Mouse (Mus musculus) thymus, postnatal 25 days (tissue): ENCODE results near the gene Higd2a.
A peak's percentile ranks its signal among the peaks of the same experiment; 100 is the strongest.
"Not testable (repeated sequence)": the region's sequence is repeated elsewhere in the genome, so short reads cannot be mapped to it uniquely, and the experiment has no call there.

ENCODE experiments used
- DNase-seq: peaks from one replicate; pipeline ENCODE4 v3.0.0; 2022

Gene Higd2a

DNA sequence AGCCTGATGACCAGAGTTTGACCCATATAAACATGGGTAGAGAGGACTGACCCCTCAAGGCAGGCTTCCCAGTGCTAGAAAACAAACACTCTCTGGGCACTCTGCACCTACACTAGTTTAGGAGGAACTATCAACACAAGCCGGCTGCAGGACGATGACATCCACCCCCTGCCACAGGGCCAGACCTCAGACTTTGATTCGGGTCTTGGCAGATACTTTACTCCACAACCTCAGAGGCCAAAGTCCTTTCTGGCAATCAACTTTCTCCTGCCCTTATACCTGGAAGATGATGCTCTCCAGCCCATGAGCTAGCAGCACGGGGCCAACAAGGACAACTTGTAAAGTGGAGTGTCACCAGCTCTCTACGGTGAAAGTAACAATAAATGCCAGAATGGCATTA, 7.1 kb upstream of the Higd2a start:
- DNase-seq = no peak

DNA sequence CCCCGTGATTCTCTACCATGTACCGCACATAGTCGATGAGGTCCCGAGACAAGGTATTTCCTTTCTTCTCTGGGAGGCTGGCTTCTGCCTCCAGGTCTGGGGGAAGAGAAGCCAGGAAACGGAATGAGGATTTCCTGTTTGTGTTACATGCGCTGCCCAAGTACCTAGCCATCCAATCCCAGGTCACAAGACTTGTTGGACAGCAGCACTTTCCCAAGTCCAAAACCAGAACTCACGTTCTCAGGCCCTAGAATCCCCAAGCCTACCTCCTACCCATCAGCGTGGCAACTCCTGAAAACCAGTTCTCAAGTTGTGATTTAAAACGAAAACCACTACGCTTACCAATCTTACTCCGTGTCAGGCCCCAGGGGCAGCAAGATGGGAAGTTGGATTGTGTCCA, 4.2 kb upstream of the Higd2a start:
- DNase-seq = no peak

DNA sequence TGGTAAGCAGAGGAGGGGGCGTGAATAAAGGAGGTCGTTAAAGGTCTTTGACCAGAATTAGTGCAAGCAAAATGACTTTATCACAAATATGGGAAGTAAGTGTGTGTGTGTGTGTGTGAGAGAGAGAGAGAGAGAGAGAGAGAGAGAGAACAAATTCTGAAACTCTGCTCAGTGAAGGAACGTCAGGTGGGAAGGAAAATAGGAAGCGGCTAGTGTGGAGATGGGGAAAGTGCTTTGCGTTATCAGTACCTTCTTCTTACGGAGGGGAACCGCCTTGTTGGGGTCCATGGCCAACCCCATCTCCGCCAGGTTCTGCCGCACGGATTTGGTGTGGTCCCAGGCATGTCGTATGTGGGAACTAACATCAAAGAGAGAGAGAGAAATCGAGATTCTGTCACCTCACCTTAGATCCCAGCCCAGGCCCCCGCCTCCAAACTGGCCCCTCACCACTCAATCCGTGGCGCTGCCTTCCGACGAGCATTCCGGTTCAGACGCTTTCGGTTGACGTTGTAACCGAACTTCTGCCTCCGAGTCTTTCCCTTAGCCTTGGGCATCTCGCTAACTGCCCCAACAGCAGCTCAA, 502 bp upstream of the Higd2a start:
- DNase-seq = no peak

DNA sequence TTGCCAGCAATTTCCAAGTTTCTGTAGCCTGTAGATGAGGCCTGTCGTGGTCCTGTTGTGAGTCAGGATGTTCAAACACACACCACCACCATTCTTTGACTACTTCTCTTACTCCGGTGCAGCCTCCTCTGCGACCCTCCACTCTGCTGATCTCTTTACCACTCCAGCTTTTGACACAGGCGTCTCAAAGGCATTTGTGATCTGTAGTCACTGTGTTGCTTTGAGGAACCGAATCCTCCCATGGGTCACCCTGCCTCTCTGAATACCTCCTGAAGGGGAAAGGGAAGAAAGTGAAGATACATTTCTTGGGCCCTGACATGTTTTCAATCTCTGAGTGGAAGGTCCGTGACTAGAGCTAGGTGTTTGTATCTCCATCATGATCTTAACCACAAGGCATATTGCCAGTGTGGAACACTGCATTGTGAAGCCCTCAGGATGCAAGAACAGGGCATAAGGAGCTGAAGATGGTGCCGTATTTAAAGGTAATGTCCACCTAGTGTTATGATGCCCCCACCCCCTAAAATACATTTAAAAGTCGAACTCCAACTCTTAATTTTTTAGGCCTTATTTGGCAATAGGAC, 1.9 kb downstream of the Higd2a start:
- DNase-seq = no peak

DNA sequence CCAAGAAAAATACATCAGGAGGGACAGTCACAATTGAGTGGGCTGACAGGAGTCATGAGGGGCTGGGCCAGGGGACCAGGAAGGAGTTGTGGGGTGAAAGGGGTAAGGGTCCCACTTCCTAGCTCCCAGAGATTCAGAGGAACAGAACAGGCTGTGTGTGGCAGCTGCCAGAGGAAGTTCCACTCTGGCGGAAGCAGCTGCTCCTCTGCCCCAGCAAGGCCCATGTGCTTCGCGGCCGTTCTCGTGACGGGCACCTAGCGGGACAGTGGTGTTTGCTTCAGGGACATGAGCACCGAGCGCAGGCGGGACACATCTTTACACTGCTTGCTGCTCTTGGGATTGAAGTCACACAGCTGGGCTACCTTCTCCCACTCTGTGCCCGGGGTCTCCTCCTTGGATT, 3.6 kb downstream of the Higd2a start:
- no peak for DNase-seq

DNA sequence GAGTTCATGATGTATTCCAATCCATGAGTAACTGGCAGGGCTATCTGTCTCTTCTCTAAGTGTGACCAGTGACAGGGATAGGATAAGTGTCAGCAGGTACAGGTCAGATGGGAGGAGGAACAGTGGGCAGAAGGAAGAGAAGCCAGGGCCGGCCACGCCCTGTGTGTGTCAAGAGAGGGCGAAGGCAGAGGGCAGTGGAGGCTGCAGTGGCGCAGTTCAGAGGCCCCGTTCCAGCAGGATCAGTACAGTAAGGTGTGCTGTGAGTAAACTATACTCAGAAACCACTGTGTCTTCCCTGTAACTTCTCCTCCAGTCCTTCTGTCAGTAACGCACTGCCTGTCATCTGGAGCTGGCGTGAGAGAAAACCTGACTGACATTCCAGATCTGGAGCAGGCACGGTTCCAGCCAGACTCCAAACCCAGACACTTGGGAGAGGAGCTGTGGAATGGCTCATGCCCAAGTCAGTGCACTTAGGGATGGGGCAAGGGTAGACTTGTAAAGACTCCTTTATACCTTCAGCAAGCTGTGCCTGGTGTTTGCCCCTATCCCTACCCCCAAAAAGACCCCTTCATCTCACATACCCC, 6.2 kb downstream of the Higd2a start:
- no peak for DNase-seq

DNA sequence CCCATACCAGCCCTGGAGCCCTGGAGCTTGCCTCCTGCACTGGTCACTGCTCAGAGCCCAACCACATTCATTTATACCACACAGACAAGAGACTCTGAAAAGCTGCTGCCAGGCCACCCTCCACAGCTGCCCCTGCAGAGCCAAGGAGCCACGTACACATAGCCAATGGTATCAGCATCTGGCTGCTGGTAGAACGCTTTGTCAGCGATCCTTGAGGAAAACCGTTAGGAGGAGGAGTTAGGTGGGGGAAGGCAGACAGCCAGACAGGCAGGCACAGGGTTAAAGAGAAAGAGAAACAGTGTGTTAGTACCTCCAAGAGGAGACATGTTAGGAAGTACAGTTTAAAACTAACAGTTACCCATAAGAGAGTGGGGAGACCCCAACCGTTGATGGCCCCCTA, 6.9 kb downstream of the Higd2a start:
- DNase-seq = no peak

DNA sequence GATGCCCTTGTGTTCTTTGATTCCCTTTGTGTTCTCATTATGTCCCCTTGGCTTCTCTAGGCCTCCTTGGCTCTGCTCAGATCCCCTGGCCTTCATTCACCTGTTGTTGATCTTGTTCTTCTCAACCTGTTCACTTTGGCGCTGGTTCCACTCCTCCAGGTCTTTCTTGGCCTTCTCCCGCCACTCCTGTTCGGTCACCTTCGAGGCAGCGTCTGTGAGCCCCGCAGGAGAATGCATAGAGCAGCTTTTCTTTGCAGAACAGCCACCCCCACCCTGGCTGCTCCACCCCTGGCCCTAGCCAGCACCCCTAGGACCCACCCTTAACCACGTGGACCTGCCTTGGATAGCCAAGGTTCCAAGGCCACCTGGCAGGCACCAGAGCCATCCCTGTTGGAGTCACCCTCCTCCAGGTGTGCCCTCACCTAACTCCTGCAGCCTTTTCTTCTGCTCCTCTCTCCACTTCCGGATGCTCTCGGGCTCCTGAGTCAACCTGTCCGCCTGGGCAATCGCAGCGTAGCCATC, 8.7 kb downstream of the Higd2a start:
- no peak for DNase-seq

DNA sequence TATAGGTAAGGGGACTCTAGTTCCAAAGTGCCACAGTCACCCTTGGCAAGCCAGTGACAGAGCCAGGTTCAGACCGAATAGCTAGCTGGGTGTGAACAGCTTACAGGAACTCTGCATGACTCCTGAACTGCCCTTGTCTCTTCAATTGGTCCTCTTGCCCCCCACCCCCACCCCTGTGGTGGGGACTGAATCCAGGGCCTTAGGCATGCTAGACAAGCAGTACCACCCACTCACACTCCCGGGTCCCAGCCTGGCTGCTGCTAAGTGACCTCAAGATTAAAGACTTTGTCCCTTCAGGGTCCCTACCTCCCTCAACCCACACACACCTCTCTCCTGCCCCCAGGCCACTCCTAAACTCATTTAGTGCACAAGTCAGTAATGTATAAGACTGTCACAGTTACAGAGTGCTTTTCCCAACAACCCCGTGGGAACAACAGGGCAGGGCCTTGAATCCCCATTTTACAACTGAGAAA, 12.7 kb downstream of the Higd2a start:
- DNase-seq = no peak

DNA sequence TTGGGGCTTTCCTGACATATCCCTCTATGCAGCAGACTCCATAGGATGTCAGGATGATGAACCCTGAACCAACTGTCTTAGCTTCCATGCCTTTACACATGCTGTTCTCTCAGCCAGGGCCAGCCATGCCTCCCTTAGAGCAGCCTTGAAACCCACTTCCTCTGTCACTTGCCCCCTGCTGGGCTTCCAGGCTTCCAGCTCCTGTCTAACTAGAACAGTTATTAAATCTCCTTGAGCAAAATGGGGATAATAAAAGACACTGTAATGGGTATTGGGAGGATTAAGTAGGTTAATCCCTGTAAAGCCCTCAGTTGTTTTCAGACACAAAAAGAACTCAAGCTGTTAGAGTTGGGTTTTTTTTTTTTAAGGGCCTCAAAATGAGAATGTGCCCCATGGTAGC, 13.5 kb downstream of the Higd2a start:
- DNase-seq = no peak

DNA sequence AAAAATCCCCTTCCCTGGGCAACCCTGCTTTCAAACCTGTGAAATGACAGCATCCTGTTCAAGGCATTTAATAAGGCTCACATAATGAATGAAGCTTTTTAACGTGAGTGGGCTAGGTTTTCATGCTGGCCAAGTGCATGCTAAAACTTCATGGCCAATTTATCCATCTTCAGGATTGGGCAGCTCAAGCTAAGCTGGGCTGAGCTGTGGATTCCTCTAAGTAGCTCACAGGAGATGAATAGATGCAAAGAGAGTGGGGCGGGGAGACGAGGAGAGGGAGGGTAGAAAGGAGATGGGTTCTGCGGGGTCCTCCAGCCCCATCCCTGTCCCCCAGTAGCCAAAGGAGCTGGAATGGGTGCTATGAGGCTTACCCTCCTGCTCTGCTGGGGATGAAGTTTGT, 14.2 kb downstream of the Higd2a start:
- no peak for DNase-seq

DNA sequence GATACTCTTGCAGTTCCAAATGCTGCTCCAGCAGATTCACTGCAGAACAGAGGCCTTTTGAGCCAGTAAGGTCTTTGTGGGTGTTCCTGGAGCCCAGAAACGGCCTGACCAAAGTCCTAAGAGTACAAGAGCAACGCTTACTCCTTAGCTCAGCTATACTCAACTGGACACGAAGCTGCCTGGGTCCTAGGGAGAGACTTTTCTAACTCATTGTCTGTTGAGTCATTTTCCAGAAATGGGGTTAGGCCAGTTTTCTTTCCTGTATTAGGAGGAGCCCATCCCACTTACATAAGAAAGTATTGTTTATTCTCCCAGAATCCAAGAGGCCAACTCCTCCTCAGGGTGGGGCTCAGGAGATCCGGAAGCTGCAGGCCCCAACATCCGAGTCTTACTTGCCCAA, 15.4 kb downstream of the Higd2a start:
- DNase-seq = no peak

DNA sequence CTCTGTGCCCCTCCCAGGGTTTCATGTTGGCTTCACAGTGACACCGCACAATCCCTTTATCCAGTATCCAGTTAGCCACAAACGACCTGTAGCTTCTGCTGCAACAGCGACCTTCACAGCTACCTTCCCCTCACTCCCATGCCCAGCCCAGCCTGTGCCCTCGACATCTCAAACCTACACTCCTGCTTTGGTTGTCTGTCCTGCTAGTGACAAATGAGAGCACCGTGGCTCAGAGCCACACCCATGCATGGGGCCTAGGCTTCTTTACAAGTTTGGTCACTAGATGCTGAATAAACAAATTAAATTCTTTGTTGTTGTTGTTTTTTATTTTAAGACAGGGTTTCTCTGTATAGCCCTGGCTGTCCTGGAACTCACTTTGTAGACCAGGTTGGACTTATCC, 17.2 kb downstream of the Higd2a start:
- no peak for DNase-seq

DNA sequence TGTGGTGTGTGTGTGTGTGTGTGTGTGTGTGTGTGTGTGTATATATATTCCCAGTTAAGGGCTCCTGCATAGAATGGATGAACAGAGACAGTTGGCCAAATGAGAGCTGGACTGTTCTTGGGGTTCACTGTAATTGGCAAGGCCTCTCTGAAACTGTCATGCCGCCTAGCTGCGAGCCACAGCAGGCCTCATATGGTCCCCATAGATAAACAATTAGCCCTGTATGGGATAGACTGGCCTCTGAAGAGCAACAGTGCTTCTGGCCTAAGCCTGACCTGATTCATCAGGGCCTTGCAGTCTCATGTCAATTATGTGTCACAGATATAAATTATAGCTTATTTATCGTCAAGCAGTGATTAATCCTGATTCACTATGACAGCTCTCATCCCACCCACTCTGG, 18.0 kb downstream of the Higd2a start:
- DNase-seq = no peak

DNA sequence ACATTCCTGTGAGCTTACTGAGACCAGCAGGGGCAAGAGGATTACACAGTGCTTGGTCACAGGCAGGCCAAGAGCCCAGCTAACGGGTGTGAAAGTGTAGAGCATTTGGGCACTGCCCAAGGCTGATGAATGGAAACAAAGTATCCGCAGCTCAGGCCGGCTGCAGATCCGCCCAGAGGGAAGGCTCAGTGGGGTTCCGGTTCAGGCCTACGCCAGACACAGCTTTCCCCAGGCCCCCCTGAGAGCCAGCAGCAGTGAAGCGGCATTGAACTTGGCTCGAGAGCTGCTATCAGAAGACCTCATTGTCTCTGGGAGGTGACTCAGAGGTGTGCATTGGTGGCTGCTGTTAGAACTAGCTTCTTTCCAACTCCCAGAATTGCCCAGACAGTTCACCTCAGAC, 18.7 kb downstream of the Higd2a start:
- no peak for DNase-seq

DNA sequence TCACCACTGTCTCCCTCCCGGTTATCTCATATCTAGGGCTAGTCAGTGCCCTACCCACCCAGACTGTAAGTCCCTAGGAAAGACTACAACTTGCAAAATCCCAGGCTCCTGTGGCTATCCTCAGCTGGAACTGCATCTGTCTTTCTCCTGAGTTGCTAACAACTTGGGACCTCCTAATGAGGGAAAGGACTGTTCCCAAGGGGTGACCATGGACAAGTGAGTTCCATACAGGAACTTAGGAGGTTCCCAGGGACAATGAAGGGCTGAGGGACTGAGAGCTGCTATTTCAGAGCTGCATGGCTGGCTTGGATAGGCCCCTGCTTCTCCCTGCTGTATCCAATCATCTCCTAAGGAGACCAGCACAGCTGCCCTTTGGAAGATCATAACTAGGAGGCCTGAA, 19.3 kb downstream of the Higd2a start:
- DNase-seq = no peak

DNA sequence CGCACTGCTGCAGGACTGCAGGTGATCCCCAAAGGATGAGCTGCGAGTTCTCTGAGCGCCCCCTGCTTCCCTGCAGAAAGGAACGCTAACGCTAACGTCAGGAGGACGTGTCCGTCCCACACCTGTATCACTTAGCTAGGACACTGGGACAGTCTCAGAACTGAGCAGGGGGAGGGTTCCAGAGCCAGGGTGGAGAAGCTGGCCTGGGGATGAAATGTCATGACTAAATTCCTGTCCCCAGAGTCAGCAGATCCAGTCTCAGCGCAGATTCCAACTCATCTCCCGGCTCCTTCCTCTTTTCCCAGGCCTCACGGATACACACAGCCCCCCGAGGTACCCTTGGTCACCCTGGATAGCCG, 20.6 kb downstream of the Higd2a start:
- no peak for DNase-seq

DNA sequence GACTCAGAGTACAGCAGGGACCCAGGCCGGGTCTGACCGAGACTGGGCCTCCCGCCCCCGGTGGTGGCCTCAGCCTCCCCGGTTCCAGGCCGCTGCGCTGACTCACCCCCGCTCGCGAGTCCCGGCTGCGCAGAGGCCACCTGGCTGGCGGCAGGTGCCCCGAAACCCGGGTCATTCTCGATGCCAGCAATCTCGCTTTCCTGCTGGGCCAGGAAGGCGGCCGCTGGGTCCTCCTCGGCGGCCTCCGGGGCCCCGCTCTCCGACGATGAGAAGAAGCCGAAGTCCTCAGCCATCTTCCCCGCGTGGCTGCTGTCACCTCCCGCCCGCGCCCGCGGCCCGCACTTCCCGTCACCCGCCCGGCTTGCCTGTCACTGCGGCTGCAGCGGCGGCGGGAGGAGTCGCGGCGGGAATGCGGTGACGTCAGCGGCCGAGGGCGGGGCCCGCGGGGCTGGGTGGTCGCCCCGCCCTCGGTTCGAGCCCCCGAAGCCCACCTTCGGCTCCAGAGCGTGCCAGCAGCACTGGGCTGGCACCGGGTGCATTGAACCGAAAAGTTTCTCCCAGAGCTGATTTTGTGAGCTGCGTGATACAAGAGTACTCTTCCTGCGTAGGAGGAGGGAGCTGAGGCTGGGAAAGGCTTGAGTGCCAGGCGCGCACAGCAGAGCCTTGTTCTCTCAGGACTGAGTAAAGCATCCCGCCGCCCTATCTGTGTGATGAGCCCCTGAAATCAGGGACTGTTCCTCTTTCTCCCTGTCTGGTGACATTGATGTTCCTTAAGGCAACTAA, 21.2 kb downstream of the Higd2a start, which contains the start of gene Cltb:
Cltb (minus strand) TSS at position 373 of the 783 bp plus-strand sequence.
- peak; percentile 90 for DNase-seq

DNA sequence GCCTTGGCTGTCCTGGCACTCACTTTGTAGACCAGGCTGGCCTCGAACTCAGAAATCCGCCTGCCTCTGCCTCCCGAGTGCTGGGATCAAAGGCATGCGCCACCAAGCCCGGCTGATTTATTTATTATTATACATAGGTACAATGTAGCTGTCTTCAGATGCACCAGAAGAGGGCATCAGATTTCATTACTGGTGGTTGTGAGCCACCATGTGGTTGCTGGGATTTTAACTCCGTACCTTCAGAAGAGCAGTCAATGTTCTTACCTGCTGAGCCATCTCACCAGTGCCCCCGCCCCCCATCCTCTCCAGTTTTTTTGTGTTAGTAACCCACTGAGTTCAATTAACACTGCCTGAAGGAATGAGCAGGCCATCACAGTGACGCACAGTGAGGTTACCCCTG, 23.1 kb downstream of the Higd2a start:
- not testable (repeated sequence) for DNase-seq

DNA sequence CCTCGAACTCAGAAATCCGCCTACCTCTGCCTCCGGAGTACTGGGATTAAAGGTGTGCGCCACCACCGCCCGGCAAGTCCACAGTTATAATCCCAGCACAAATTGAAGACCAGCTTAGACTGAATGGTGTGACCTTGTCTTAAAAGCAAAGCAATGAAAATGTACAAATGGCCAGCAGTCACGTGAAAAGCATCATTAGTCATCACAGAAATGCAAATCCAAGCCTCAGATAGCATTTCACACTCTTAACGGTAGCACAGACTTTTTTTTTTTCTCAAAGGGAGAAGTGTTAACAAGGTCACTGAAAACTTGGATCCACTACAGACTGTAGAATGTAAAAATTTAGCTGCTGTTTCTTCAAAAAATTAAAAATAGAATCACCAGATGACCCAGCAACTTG, 26.3 kb downstream of the Higd2a start:
- no peak for DNase-seq

DNA sequence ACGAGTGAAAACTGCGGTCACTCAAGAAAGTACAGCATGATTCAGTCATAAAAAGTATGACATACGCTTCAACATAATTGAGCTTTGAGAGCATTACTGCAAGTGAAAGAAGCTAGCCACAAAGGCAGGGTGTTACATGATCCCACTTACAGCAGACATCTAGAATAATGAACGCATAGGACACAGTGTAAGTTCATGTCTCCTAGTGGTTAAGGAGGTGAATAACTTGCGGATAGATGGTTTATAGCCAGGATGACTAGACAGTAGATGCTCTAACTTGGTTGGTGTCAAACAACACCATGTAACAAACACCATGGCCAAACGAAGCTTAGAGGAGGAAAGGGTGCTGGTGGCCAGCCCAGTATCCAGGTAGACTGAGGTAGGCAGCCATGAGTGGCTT, 27.0 kb downstream of the Higd2a start:
- DNase-seq = no peak

DNA sequence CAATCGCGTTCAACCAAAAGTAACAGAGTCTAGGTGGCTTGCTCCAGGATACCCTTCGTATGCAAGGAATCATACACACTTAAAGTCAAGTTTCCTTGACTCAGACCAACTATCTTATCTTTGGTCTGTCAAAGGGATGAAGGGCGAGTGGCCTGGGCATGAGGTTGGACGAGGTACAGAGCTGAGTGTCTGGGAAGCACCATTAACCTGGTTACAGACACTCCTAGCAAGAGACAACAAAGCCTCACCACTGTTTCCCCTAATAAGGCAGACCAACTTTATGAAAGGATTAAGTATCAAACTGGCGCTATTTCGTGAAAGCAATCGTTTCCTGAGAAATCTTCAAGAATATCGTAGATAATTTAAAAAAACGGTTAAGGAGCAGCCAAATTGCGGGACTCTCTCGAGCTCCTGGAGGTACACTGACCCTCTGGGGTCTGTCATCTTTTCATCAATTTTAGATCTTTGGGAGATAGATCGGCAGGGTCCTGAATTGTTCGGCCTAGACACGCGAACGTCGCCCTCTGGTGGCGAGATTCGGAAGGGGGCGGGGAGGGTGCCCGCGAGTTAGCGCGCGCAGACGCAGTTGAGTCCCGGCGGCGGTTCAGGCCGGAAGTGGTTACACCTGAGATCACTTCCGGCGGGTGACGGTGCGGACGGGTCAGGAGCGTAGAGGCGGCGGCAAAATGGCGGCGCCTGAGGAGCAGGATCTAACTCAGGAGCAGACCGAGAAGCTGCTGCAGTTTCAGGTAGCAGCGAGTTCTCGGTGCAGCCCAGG, 31.3 kb downstream of the Higd2a start, which contains the start of gene Faf2:
Faf2 (plus strand) TSS at position 630 of the 778 bp plus-strand sequence.
- DNase-seq = peak; percentile 98

DNA sequence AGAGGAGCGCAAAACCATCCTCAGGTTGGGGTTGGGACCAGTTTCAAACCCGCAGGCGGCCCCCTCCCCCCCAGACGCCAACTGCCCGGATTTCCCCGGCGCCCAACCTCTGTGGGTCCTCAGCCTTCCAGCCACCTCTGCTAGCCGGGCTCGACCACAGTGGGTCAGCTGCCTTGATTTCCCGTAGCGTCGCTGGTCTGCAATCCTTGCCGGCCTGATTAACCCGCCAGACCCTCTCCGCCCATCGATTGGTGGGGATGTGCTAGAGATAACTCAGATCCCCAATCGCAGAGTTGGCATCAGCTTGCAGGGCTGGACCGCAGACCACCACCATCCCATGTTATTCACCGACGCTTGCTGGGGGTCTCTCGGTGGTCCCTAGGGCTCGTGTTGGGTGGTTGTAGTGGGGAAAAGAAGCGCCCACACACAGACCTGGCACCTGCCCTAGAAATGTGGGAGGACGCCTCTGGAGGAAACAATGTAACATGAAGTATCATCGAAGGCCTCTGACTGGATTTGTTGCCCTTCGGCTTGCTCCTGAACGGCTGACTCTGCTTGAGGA, 32.0 kb downstream of the Higd2a start:
- DNase-seq = no peak
